Mouse (Mus musculus): ENCODE data around the gene 0610009B22Rik. TPM values are rescaled to one million over a fixed set of nuclear protein-coding genes. Genes with fewer than 3 reads are reported as not detected.

Gene 0610009B22Rik
- total and polyA plus RNA-seq, 3 experiments, result 34.6 to 68.5 (median 41.8) TPM

DNA sequence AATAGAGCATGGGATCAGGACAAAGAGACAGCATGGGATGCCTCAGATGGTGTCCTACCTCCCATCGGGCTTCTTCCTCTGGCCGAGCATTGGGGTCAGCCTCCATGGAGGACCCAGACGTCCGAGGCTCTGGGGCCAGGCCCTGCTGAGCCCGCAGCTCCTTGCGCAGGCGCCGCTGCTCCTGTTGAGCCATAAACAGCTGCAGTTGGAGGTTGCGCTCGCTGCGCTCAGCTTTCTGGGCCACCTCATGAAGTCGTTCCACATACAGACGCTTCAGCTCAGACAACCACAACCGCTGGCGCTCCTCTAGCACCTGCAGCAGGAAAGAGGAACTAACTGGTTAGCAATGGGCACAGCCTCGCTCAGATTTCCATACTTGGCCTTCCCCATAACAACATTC is 44.5 kb downstream of the 0610009B22Rik start (continued):
- TF ChIP-seq MXI1 (IDR thresholded peaks at IDR 0.05; ENCODE audit: low read depth, low read length), result peak; percentile 60; the same call in 1 of the 2 replicates
- TF ChIP-seq PAX5 (IDR thresholded peaks at IDR 0.05; ENCODE audit: low read length), result no peak
- TF ChIP-seq UBTF (IDR thresholded peaks at IDR 0.05; ENCODE audit: low read depth, low read length), result peak; percentile 92
- TF ChIP-seq BHLHE40 (IDR thresholded peaks at IDR 0.05; ENCODE audit: low read depth, low read length), result peak; percentile 71
- TF ChIP-seq RCOR1 (conservative IDR thresholded peaks at IDR 0.05; ENCODE audit: low read depth, low read length), result peak; percentile 45; the same call in 1 of the 2 replicates
- no peak for TF ChIP-seq ZMIZ1 (IDR thresholded peaks at IDR 0.05; ENCODE audit: low read depth, low read length)

- Histone ChIP-seq H3K9ac (ENCODE audit: insufficient read depth, low read depth) (peak overlapping the region; percentile 39), H3K4me2 (ENCODE audit: insufficient read depth, low read depth, poor library complexity, severe bottlenecking) (peak overlapping the region; percentile 2), H3K4me3 (replicated peaks in 1 of 3; ENCODE audit: low read depth in 2 of 3, low read length in 2 of 3, poor library complexity in 1 of 3) (peak overlapping the region; percentile 14 to 37 (median 15))
These were observed 44.9 kb downstream of the 0610009B22Rik start for GRCm38 (mm10) chr11:51643761-51644160.

GRCm38 (mm10) chr11:51643202-51643601 is 45.5 kb downstream of the 0610009B22Rik start:
- peak overlapping the region in 1 of 3 experiments; percentile 37 for H3K4me3 ChIP-seq (replicated peaks in 1 of 3; ENCODE audit: low read depth in 2 of 3, low read length in 2 of 3, poor library complexity in 1 of 3)
- in situ Hi-C loops (cut with MboI; ENCODE audit: low pct_ligation_motif_present, low pct_unique_long_range_greater_than_20kb, low sequenced_read_pairs) (no loop called here), dilution Hi-C loops (cut with MboI; ENCODE audit: extremely low pct_ligation_motif_present, extremely low pct_unique_long_range_greater_than_20kb, low sequenced_read_pairs) (no loop called here)
- DNase-seq (ENCODE audit: extremely low read depth), result no peak
- no peaks in the 10 kb centered on the region for H3K9me3 ChIP-seq (replicated peaks; ENCODE audit: low read length)
- no peak for TF ChIP-seq POLR2A (IDR thresholded peaks at IDR 0.05; ENCODE audit: low read depth, low read length)
- TF ChIP-seq CHD1 (IDR thresholded peaks at IDR 0.05; ENCODE audit: low read depth, low read length), result no peak
- no peak for TF ChIP-seq JUND (conservative IDR thresholded peaks at IDR 0.05; ENCODE audit: low read depth, low read length)
- TF ChIP-seq EP300 (IDR thresholded peaks at IDR 0.05; ENCODE audit: low read length), result no peak
- no peak for TF ChIP-seq JUN (IDR thresholded peaks at IDR 0.05; ENCODE audit: insufficient read depth, low read depth, low read length)
- TF ChIP-seq USF2 (conservative IDR thresholded peaks at IDR 0.05; ENCODE audit: low read depth, low read length), result no peak
- no peak for TF ChIP-seq CTCF (conservative IDR thresholded peaks at IDR 0.05 in 1 of 2, IDR thresholded peaks at IDR 0.05 in 1 of 2; ENCODE audit: low read depth in 2 of 2, low read length in 2 of 2)
- no peak for TF ChIP-seq SMC3 (IDR thresholded peaks at IDR 0.05; ENCODE audit: low read depth, low read length)
- TF ChIP-seq POLR2AphosphoS2 (IDR thresholded peaks at IDR 0.05; ENCODE audit: low read depth, low read length), result no peak
- TF ChIP-seq ZC3H11A (IDR thresholded peaks at IDR 0.05; ENCODE audit: low read depth, low read length), result no peak
- TF ChIP-seq MYC (IDR thresholded peaks at IDR 0.05; ENCODE audit: low read depth, low read length), result no peak
- no peaks in the 10 kb centered on the region for H3K27me3 ChIP-seq (replicated peaks)
- peak overlapping the region; percentile 2; the same call in 1 of the 2 replicates for H3K4me2 ChIP-seq (ENCODE audit: insufficient read depth, low read depth, poor library complexity, severe bottlenecking)
- peak overlapping the region; percentile 93 for H3K27ac ChIP-seq (ENCODE audit: insufficient read depth, low read depth)
- H3K4me1 ChIP-seq (ENCODE audit: control insufficient read depth in 1 of 2, insufficient read depth in 2 of 2), result peaks cover 36 to 95% of the 10 kb centered on the region in 2 experiments
- H3K9ac ChIP-seq (ENCODE audit: insufficient read depth, low read depth), result no peak overlapping the region
- H3K36me3 ChIP-seq (replicated peaks in 1 of 2; ENCODE audit: control insufficient read depth in 1 of 2, insufficient read depth in 1 of 2, low read length in 1 of 2), result peaks cover 15 to 57% of the 10 kb centered on the region in 2 experiments
- no peaks in the 10 kb centered on the region for H3K79me2 ChIP-seq (replicated peaks; ENCODE audit: control insufficient read depth, extremely low read depth, insufficient read depth, poor library complexity, severe bottlenecking)

More at GRCm38 (mm10) chr11:51643761-51644160, 44.9 kb downstream of the 0610009B22Rik start:
- in situ Hi-C loops (cut with MboI; ENCODE audit: low pct_ligation_motif_present, low pct_unique_long_range_greater_than_20kb, low sequenced_read_pairs) (no loop called here), dilution Hi-C loops (cut with MboI; ENCODE audit: extremely low pct_ligation_motif_present, extremely low pct_unique_long_range_greater_than_20kb, low sequenced_read_pairs) (no loop called here)
- H3K9me3 ChIP-seq (replicated peaks; ENCODE audit: low read length), result no peaks in the 10 kb centered on the region
- H3K79me2 ChIP-seq (replicated peaks; ENCODE audit: control insufficient read depth, extremely low read depth, insufficient read depth, poor library complexity, severe bottlenecking), result 0 out of 2 replicates have a peak, but pooled peaks cover 4% of the 10 kb centered on the region
- TF ChIP-seq TBP (conservative IDR thresholded peaks at IDR 0.05; ENCODE audit: low read depth, low read length) (no peak), MEF2A (IDR thresholded peaks at IDR 0.05; ENCODE audit: borderline replicate concordance, low read depth, low read length) (no peak), E2F4 (IDR thresholded peaks at IDR 0.05; ENCODE audit: insufficient replicate concordance, low read depth, low read length) (no peak), NELFE (IDR thresholded peaks at IDR 0.05; ENCODE audit: low read depth, low read length) (no peak), POLR2AphosphoS2 (IDR thresholded peaks at IDR 0.05; ENCODE audit: low read depth, low read length) (no peak), GABPA (IDR thresholded peaks at IDR 0.05; ENCODE audit: insufficient replicate concordance, low read depth, low read length) (no peak), USF2 (conservative IDR thresholded peaks at IDR 0.05; ENCODE audit: low read depth, low read length) (no peak), HCFC1 (IDR thresholded peaks at IDR 0.05; ENCODE audit: low read depth, low read length) (no peak), RCOR1 (conservative IDR thresholded peaks at IDR 0.05; ENCODE audit: low read depth, low read length) (no peak), ELF1 (IDR thresholded peaks at IDR 0.05; ENCODE audit: low read depth, low read length) (no peak), KAT2A (IDR thresholded peaks at IDR 0.05; ENCODE audit: insufficient replicate concordance, low read length) (no peak), MAZ (IDR thresholded peaks at IDR 0.05; ENCODE audit: low read depth, low read length) (no peak)
- H3K36me3 ChIP-seq (replicated peaks in 1 of 2; ENCODE audit: control insufficient read depth in 1 of 2, insufficient read depth in 1 of 2, low read length in 1 of 2), result peaks cover 15 to 61% of the 10 kb centered on the region in 2 experiments
- no peaks in the 10 kb centered on the region for H3K27me3 ChIP-seq (replicated peaks)
- no peak for DNase-seq (ENCODE audit: extremely low read depth)
- H3K4me1 ChIP-seq (ENCODE audit: control insufficient read depth in 1 of 2, insufficient read depth in 2 of 2), result peaks cover 41 to 95% of the 10 kb centered on the region in 2 experiments
- peak overlapping the region; percentile 93 for H3K27ac ChIP-seq (ENCODE audit: insufficient read depth, low read depth)
